Mouse (Mus musculus) intestine, embryonic 16.5 days (tissue): ENCODE results near the gene Ifnz. TPM values are rescaled to one million over a fixed set of nuclear protein-coding genes. Genes with fewer than 3 reads are reported as not detected.
A peak's percentile ranks its signal among the peaks of the same experiment; 100 is the strongest.
"Not testable (repeated sequence)": the region's sequence is repeated elsewhere in the genome, so short reads cannot be mapped to it uniquely, and the experiment has no call there.

Experiments used
- ATAC-seq: fragments of 200-750 bp; cut with Nextera tagmentation; 2 replicates; pipeline ENCODE4 v1.8.0; 2017; ENCODE audit warnings: moderate TSS enrichment, moderate library complexity
- H3K27ac ChIP-seq: fragments of 300-500 bp; sonication (generic); 2 replicates; pipeline ENCODE4 v1.5.1; 2014; ENCODE audit warnings: mild to moderate bottlenecking, low read length
- H3K27me3 ChIP-seq: fragments of 300-500 bp; sonication (generic); replicated peaks from 2 replicates; pipeline ENCODE4 v1.6.1; 2014; ENCODE audit warnings: low read length, control low read depth, mixed read lengths; ENCODE audit not compliant: control insufficient read depth, insufficient read depth
- H3K36me3 ChIP-seq: fragments of 300-500 bp; sonication (generic); 2 replicates; pipeline ENCODE4 v1.6.1; 2014; ENCODE audit warnings: low read length, control low read depth; ENCODE audit not compliant: control insufficient read depth, insufficient read depth
- H3K4me1 ChIP-seq: fragments of 300-500 bp; sonication (generic); 2 replicates; pipeline ENCODE4 v1.6.1; 2014; ENCODE audit warnings: low read length, control low read depth, mixed read lengths; ENCODE audit not compliant: control insufficient read depth, insufficient read depth
- H3K4me2 ChIP-seq: fragments of 300-500 bp; sonication (generic); 2 replicates; pipeline ENCODE4 v1.6.1; 2014; ENCODE audit warnings: low read depth, low read length, control low read depth
- H3K4me3 ChIP-seq: fragments of 300-500 bp; sonication (generic); 2 replicates; pipeline ENCODE4 v1.5.1; 2014; ENCODE audit warnings: mild to moderate bottlenecking, low read length
- H3K9ac ChIP-seq: fragments of 300-500 bp; sonication (generic); 2 replicates; pipeline ENCODE4 v1.6.1; 2014; ENCODE audit warnings: low read depth, low read length
- H3K9me3 ChIP-seq: fragments of 300-500 bp; sonication (generic); 2 replicates; pipeline ENCODE4 v1.6.1; 2016; ENCODE audit warnings: low read length, control low read depth; ENCODE audit not compliant: control insufficient read depth
- WGBS: fragments of 180-500 bp; shearing (Covaris S2); extraction: QIAGEN DNeasy Blood & Tissue Kit; methylation state at CpG from one replicate; pipeline ENCODE4 v1.1.7; 2014; 5-methylcytosine and 5-hydroxymethylcytosine counted together
- polyA plus RNA-seq: library from polyadenylated mRNA; unstranded; fragments of >200 nt; fragmentation: Nextera tagmentation; extraction: Ambion mirVana; gene quantifications from 2 replicates; pipeline ENCODE4 v1.2.1, GENCODE M21; 2015

Gene Ifnz
- polyA plus RNA-seq, 1 experiment from 2014 or later = 0.11 TPM

DNA sequence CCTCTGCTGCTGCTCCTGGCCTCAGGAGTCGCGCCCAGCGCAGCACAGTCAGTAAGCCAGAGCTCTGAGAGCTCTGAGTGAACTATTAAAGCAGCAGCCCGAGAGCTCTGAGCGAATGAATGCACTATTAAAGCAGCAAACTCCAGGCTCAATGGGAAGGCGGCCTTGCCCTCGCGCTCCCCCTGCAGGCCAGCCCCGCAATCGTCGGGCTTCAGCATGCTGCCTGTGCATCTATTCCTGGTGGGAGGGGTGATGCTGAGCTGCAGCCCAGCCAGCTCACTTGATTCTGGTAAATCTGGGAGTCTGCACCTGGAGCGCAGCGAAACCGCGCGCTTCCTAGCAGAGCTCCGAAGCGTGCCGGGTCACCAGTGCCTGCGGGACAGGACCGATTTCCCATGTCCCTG, 24.3 kb upstream of the Ifnz start:
- not testable (repeated sequence) for H3K36me3 ChIP-seq, H3K4me1 ChIP-seq, H3K9me3 ChIP-seq, H3K27me3 ChIP-seq
- ATAC-seq = peak; percentile 100
- Histone ChIP-seq H3K27ac (peak overlapping the region; percentile 94), H3K4me2 (peak overlapping the region; percentile 59), H3K9ac (peak overlapping the region; percentile 72), H3K4me3 (peak overlapping the region; percentile 49)
- under 1% methylated on average over 19 of the region's 21 CpGs for WGBS

DNA sequence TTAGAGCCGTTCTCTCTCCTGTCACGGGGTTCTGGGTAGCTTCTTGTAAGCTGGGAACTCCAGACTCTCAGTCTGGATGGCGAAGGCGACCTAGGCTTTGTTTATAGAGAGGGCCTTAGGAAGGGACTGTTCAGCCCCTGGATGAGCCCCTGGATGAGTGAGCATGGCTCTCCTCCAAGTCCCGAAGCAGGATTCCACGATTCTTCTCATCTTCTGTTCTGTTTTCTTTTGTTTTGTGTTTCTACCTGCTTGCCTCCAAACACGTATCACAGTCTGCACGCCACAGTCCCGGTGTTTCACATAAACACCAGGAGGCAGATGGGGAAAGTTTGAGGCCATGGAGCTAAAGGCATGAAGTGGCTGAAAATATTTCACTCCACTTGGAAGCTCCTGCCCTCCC, 23.2 kb upstream of the Ifnz start:
- WGBS = 79% methylated on average over 9 of the region's 9 CpGs
- not testable (repeated sequence) for ATAC-seq, H3K27ac ChIP-seq, H3K4me3 ChIP-seq, H3K4me2 ChIP-seq, H3K4me1 ChIP-seq, H3K27me3 ChIP-seq, H3K9ac ChIP-seq, H3K36me3 ChIP-seq, H3K9me3 ChIP-seq

- H3K4me1 ChIP-seq, H3K9me3 ChIP-seq, H3K27me3 ChIP-seq, H3K36me3 ChIP-seq, ATAC-seq: not testable (repeated sequence)
- peak within 1 kb of the TSS; percentile 51 for H3K27ac ChIP-seq
- peak within 1 kb of the TSS; percentile 24; the same call in 1 of the 2 replicates for H3K9ac ChIP-seq
- 25% methylated on average over 10 of the region's 14 CpGs for WGBS
- H3K4me2 ChIP-seq = peak within 1 kb of the TSS; percentile 39
- peak within 1 kb of the TSS; percentile 37 for H3K4me3 ChIP-seq
These were observed 22.2 kb upstream of the Ifnz start, which contains the start of gene Gm13283 for GRCm38 (mm10) chr4:88759610-88760268. Gene Gm13283, plus strand, starts transcription at chr4:88760119.

DNA sequence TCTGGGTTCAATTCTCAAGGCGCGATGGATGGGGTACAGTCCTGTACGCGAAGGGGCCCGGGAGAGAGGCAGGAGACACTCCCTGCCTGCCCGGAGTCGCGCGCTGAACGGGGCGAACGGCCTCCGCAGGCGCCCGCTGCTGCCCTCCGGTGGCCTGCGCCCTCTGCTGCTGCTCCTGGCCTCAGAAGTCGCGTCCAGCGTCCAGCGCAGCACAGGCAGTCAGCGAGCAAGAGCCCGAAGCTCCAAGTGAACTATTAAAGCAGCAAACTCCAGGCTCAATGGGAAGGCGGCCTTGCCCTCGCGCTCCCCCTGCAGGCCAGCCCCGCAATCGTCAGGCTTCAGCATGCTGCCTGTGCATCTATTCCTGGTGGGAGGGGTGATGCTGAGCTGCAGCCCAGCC, 21.5 kb upstream of the Ifnz start:
- ATAC-seq, H3K9me3 ChIP-seq, H3K27me3 ChIP-seq, H3K4me1 ChIP-seq, H3K36me3 ChIP-seq: not testable (repeated sequence)
- peak overlapping the region; percentile 39 for H3K4me2 ChIP-seq
- peak overlapping the region; percentile 51 for H3K27ac ChIP-seq
- peak overlapping the region; percentile 37 for H3K4me3 ChIP-seq
- WGBS = 0% methylated on average over 21 of the region's 28 CpGs
- peak overlapping the region; percentile 24; the same call in 1 of the 2 replicates for H3K9ac ChIP-seq

- not testable (repeated sequence) for H3K9ac ChIP-seq, H3K27me3 ChIP-seq, ATAC-seq, H3K36me3 ChIP-seq, H3K4me3 ChIP-seq, H3K4me1 ChIP-seq, H3K27ac ChIP-seq, H3K9me3 ChIP-seq, H3K4me2 ChIP-seq
- 57% methylated on average over 6 of the region's 8 CpGs for WGBS
These were observed 20.2 kb upstream of the Ifnz start for GRCm38 (mm10) chr4:88761776-88762175.

DNA sequence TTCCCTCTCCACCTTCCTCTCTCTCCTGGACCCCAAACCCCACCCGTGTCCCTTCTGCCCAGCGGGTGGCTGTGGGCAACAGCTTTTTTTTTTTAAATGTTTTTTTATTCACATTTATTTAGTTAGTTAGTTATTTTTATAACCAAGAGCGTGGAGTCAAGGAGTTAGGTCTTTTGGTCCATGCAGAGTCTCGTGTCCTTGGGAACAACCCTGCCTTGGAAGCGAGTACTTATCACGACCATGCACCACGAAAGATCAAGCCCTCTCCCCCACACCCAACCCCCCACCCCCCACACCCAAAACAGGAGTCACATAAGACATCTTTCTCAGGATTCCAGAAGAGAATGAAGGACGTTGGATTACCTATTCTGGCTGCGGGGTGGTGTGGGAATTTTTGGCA, 19.6 kb upstream of the Ifnz start:
- H3K27ac ChIP-seq, H3K4me1 ChIP-seq, H3K4me3 ChIP-seq, H3K4me2 ChIP-seq, ATAC-seq, H3K9ac ChIP-seq, H3K9me3 ChIP-seq, H3K36me3 ChIP-seq, H3K27me3 ChIP-seq: not testable (repeated sequence)
- WGBS = 65% methylated on average over 8 of the region's 9 CpGs

- H3K27ac ChIP-seq = peak overlapping the region; percentile 61; the same call in 1 of the 2 replicates
- 3% methylated on average over 22 of the region's 42 CpGs for WGBS
- not testable (repeated sequence) for ATAC-seq, H3K9me3 ChIP-seq, H3K27me3 ChIP-seq, H3K4me1 ChIP-seq, H3K36me3 ChIP-seq
- peak overlapping the region; percentile 54; the same call in 1 of the 2 replicates for H3K9ac ChIP-seq
- peak overlapping the region; percentile 47 for H3K4me2 ChIP-seq
- peak overlapping the region; percentile 39 for H3K4me3 ChIP-seq
These were observed 18.4 kb upstream of the Ifnz start for GRCm38 (mm10) chr4:88763384-88764018.

GRCm38 (mm10) chr4:88773534-88773933, 8.4 kb upstream of the Ifnz start, which contains the start of gene Gm13290:
Gene Gm13290, plus strand, starts transcription at chr4:88773834.
- not testable (repeated sequence) for H3K36me3 ChIP-seq, H3K4me1 ChIP-seq, H3K4me2 ChIP-seq, H3K4me3 ChIP-seq, H3K27me3 ChIP-seq, H3K27ac ChIP-seq, ATAC-seq, H3K9me3 ChIP-seq, H3K9ac ChIP-seq
- no CpG with 5 or more reads among the region's 32 CpGs for WGBS

- H3K4me3 ChIP-seq, H3K4me2 ChIP-seq, H3K27ac ChIP-seq, H3K36me3 ChIP-seq, H3K4me1 ChIP-seq, H3K9ac ChIP-seq, H3K9me3 ChIP-seq, H3K27me3 ChIP-seq, ATAC-seq: not testable (repeated sequence)
- no CpG with 5 or more reads among the region's 29 CpGs for WGBS
These were observed 5.3 kb upstream of the Ifnz start, which contains the start of gene Gm13289 for GRCm38 (mm10) chr4:88776622-88777021. Gene Gm13289, plus strand, starts transcription at chr4:88776922.
